Mouse (Mus musculus) heart, embryonic 11.5 days (tissue): Measurements from ENCODE around the gene Lmbr1. TPM values are rescaled to one million over a fixed set of nuclear protein-coding genes. Genes with fewer than 3 reads are reported as not detected.

Experiments
- ATAC-seq: fragments of 200-750 bp; cut with Nextera tagmentation; replicated peaks from 2 replicates; pipeline ENCODE4 v1.8.0; 2017; ENCODE audit warnings: moderate library complexity; ENCODE audit not compliant: insufficient number of reproducible peaks, low FRiP score, low TSS enrichment
- H3K27ac ChIP-seq: fragments of 300-500 bp; sonication (generic); 2 replicates; pipeline ENCODE4 v1.5.1; 2014; ENCODE audit warnings: mild to moderate bottlenecking, low read depth, low read length
- H3K27me3 ChIP-seq: fragments of 300-500 bp; sonication (generic); 2 replicates; pipeline ENCODE4 v1.6.1; 2014; ENCODE audit warnings: mild to moderate bottlenecking, low read length, mixed read lengths; ENCODE audit not compliant: control insufficient read depth, insufficient read depth
- H3K36me3 ChIP-seq: fragments of 300-500 bp; sonication (generic); 2 replicates; pipeline ENCODE4 v1.6.1; 2014; ENCODE audit warnings: mild to moderate bottlenecking, low read length, moderate library complexity, mixed read lengths; ENCODE audit not compliant: control insufficient read depth, insufficient read depth
- H3K4me1 ChIP-seq: fragments of 300-500 bp; sonication (generic); 2 replicates; pipeline ENCODE4 v1.6.1; 2014; ENCODE audit warnings: low read length; ENCODE audit not compliant: control insufficient read depth, insufficient read depth
- H3K4me2 ChIP-seq: fragments of 300-500 bp; sonication (generic); 2 replicates; pipeline ENCODE4 v1.6.1; 2014; ENCODE audit warnings: mild to moderate bottlenecking, moderate library complexity
- H3K4me3 ChIP-seq: fragments of 300-500 bp; sonication (generic); 2 replicates; pipeline ENCODE4 v1.5.1; 2014; ENCODE audit warnings: low read depth, low read length
- H3K9ac ChIP-seq: fragments of 300-500 bp; sonication (generic); 2 replicates; pipeline ENCODE4 v1.6.1; 2014; ENCODE audit warnings: mild to moderate bottlenecking, low read depth, low read length, moderate library complexity
- H3K9me3 ChIP-seq: fragments of 300-500 bp; sonication (generic); replicated peaks from 2 replicates; pipeline ENCODE4 v1.6.1; 2016; ENCODE audit warnings: low read length; ENCODE audit not compliant: control insufficient read depth
- WGBS: fragments of 180-500 bp; shearing (Covaris S2); extraction: QIAGEN DNeasy Blood & Tissue Kit; methylation state at CpG from one replicate; pipeline ENCODE4 v1.1.7; 2014; ENCODE audit not compliant: insufficient replicate concordance; 5-methylcytosine and 5-hydroxymethylcytosine counted together
- polyA plus RNA-seq: library from polyadenylated mRNA; unstranded; fragments of >200 nt; fragmentation: Nextera tagmentation; extraction: Ambion mirVana; gene quantifications from 2 replicates; pipeline ENCODE4 v1.2.1, GENCODE M21; 2014

The Lmbr1 gene
- polyA plus RNA-seq, 1 experiment from 2014 or later, result 11.2 TPM

DNA sequence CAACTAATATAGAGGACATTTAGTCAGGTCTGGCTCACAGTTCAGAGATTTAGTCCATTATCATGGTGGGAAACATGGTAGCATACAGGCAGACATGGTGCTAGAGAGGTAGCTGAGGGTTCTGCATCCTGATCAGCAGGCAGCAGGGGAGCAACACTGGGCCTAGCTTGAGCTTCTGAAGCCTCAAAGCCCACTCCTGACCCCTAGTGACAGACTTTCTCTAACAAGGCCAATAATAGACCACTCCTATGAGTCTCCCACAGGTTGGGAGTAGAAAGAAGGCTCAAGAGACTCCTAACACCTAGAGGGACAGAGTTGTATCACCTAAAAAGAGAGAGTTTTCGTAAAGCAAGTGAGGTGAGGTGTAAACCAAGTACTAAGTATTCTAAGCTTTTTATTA lies 4.6 kb upstream of the Lmbr1 start:
- Histone ChIP-seq H3K27me3 (peaks cover 5% of the 10 kb centered on the region; the same call in 1 of the 2 replicates), H3K9ac (no peak overlapping the region), H3K27ac (no peak overlapping the region), H3K36me3 (no peaks in the 10 kb centered on the region), H3K4me3 (no peak overlapping the region), H3K4me2 (no peak overlapping the region), H3K9me3 (no peaks in the 10 kb centered on the region), H3K4me1 (peaks cover 3% of the 10 kb centered on the region; the same call in 1 of the 2 replicates)
- ATAC-seq, result no peak
- 70% methylated on average over 1 of the region's 1 CpGs for WGBS

DNA sequence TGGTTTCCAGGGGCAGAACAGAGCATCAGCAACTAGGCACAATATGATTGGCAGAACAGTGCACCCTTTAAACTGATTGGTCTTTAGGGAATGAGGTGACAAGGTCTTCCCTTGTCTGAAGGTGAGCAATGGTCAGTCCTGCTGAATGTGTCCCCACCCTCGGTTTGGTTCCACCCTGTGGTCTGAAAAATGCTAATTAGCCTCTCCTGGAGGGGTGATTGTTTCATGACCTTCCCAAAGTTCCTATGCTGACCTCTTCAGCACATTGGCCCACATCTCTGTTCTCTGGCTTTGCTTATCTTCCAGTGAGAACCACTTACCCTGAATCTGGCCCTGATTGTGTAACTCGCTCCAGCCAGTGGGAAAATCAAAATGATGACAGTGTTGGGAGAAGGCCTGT lies 1.9 kb upstream of the Lmbr1 start:
- H3K27me3 ChIP-seq, result peaks cover 5% of the 10 kb centered on the region
- peaks cover 3% of the 10 kb centered on the region; the same call in 1 of the 2 replicates for H3K4me1 ChIP-seq
- H3K9ac ChIP-seq, result no peak overlapping the region
- H3K27ac ChIP-seq, result no peak overlapping the region
- H3K4me3 ChIP-seq, result no peak overlapping the region
- WGBS, result 70% methylated on average over 2 of the region's 2 CpGs
- no peaks in the 10 kb centered on the region for H3K36me3 ChIP-seq
- no peak overlapping the region for H3K4me2 ChIP-seq
- no peaks in the 10 kb centered on the region for H3K9me3 ChIP-seq
- ATAC-seq, result no peak

DNA sequence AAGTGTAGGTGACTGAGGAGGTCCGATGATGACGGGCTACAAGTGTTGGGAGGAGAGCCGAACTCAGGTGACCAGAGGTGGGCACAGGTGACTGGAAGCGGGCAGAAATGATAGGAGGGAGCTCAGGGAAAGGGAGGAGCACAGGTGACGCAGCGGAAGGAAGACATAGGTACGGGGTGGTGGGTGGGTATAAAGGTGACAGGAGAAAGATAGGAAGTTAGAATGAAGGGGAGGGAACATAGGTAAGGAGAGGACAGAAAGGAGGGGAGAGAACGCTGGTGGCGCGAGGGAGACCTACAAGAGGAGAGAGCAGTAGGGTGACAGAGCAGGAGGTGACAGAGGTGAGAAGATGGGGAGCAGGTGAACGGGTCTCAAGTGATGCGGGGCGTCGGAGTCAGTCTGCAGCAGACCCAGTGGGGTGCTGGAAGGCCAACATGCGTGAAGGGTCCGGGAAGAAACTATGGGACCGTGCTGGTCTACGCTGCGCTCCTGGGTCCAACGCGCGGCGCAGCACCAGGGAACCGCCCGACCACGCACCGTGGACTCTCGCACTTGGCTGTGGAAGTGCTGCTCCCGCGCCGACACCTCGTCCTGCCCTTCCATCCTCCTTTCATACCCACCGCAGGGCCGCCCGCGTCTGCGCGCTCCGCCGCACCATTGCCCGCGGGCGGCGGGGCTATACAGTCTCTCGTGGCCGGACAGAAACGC lies 446 bp downstream of the Lmbr1 start:
- H3K9ac ChIP-seq, result peak overlapping the region; percentile 76
- no peaks in the 10 kb centered on the region for H3K36me3 ChIP-seq
- peak overlapping the region; percentile 97 for H3K4me2 ChIP-seq
- H3K27me3 ChIP-seq, result peaks cover 5% of the 10 kb centered on the region
- peak; percentile 66 for ATAC-seq
- peak overlapping the region; percentile 68; the same call in 1 of the 2 replicates for H3K27ac ChIP-seq
- WGBS, result 2% methylated on average over 47 of the region's 47 CpGs
- H3K9me3 ChIP-seq, result no peaks in the 10 kb centered on the region
- H3K4me1 ChIP-seq, result peaks cover 3% of the 10 kb centered on the region; the same call in 1 of the 2 replicates
- H3K4me3 ChIP-seq, result peak overlapping the region; percentile 70

- Histone ChIP-seq H3K36me3 (no peaks in the 10 kb centered on the region; the same call in 1 of the 2 replicates), H3K9me3 (no peaks in the 10 kb centered on the region), H3K4me1 (no peaks in the 10 kb centered on the region), H3K27ac (0 out of 2 replicates have a peak overlapping the region, but pooled peaks have one; percentile 22), H3K4me2 (no peak overlapping the region), H3K27me3 (no peaks in the 10 kb centered on the region), H3K4me3 (no peak overlapping the region), H3K9ac (no peak overlapping the region)
- 48% methylated on average over 6 of the region's 6 CpGs for WGBS
- ATAC-seq, result no peak
Observed at GRCm38 (mm10) chr5:29363511-29363910, 14.7 kb downstream of the Lmbr1 start.

DNA sequence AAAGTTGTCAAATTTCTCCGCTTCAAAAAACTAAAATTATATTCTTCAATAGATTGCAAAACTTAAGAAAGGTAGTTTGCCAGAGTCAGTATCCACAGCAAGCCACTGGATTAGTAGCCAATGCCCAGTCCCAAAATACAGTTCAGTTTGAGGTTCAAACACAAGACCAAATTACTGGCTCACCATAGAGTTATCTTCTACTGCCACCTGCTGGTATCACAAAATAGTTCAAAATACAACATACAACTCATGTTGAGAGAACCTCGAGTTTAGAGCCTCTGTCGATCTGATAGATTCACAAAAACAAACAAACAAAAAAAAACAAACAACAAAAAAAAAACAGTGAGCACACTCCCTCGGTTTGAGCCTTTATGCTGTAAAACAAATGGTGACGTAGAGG lies 42.4 kb downstream of the Lmbr1 start:
- H3K4me3 ChIP-seq, result no peak overlapping the region
- H3K36me3 ChIP-seq, result no peaks in the 10 kb centered on the region
- ATAC-seq, result no peak
- no peak overlapping the region for H3K9ac ChIP-seq
- no peak overlapping the region for H3K27ac ChIP-seq
- H3K9me3 ChIP-seq, result no peaks in the 10 kb centered on the region
- WGBS, result 53% methylated on average over 5 of the region's 5 CpGs
- no peaks in the 10 kb centered on the region for H3K27me3 ChIP-seq
- no peak overlapping the region for H3K4me2 ChIP-seq
- H3K4me1 ChIP-seq, result no peaks in the 10 kb centered on the region

- Histone ChIP-seq H3K9ac (no peak overlapping the region), H3K27me3 (no peaks in the 10 kb centered on the region), H3K36me3 (no peaks in the 10 kb centered on the region), H3K4me3 (no peak overlapping the region), H3K4me2 (no peak overlapping the region), H3K9me3 (no peaks in the 10 kb centered on the region), H3K4me1 (no peaks in the 10 kb centered on the region), H3K27ac (no peak overlapping the region)
- ATAC-seq, result no peak
- WGBS, result 88% methylated on average over 2 of the region's 2 CpGs
Observed at GRCm38 (mm10) chr5:29322503-29322902, 55.7 kb downstream of the Lmbr1 start.

DNA sequence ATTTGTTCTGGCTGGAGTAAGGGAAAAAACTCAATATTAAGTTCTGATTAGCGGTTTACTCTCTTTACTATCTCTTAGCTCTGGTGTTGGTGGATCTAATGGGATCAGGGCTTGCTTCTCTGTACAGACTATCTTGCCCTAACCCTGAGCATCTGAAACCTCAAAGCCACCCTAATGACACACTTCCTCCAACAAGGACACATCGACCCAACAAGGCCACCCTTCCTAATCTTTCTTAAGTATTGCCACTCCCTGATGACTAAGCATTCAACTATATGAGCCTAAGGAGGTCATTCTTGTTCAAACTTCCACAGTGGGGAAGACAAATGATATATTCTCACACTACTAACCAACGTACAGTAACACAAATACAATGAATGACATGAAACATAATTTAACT lies 69.0 kb downstream of the Lmbr1 start:
- Histone ChIP-seq H3K4me1 (no peaks in the 10 kb centered on the region), H3K27ac (no peak overlapping the region), H3K4me3 (no peak overlapping the region), H3K36me3 (no peaks in the 10 kb centered on the region), H3K27me3 (no peaks in the 10 kb centered on the region), H3K9me3 (no peaks in the 10 kb centered on the region), H3K4me2 (no peak overlapping the region), H3K9ac (no peak overlapping the region)
- 71% methylated on average over 3 of the region's 3 CpGs for WGBS
- ATAC-seq, result no peak

GRCm38 (mm10) chr5:29293194-29293593 lies 85.0 kb downstream of the Lmbr1 start:
- Histone ChIP-seq H3K4me2 (no peak overlapping the region), H3K4me3 (no peak overlapping the region), H3K36me3 (no peaks in the 10 kb centered on the region), H3K27me3 (no peaks in the 10 kb centered on the region), H3K9me3 (no peaks in the 10 kb centered on the region), H3K4me1 (no peaks in the 10 kb centered on the region), H3K27ac (no peak overlapping the region), H3K9ac (no peak overlapping the region)
- WGBS, result 20% methylated on average over 2 of the region's 2 CpGs
- ATAC-seq, result no peak

GRCm38 (mm10) chr5:29290110-29290509 lies 88.1 kb downstream of the Lmbr1 start:
- ATAC-seq, result no peak
- Histone ChIP-seq H3K4me1 (no peaks in the 10 kb centered on the region), H3K4me3 (no peak overlapping the region), H3K4me2 (no peak overlapping the region), H3K36me3 (no peaks in the 10 kb centered on the region), H3K9me3 (no peaks in the 10 kb centered on the region), H3K9ac (no peak overlapping the region), H3K27ac (no peak overlapping the region), H3K27me3 (no peaks in the 10 kb centered on the region)
- 88% methylated on average over 3 of the region's 3 CpGs for WGBS
